Mouse (Mus musculus): ENCODE data around the gene Zfpl1. TPM values are rescaled to one million over a fixed set of nuclear protein-coding genes. Genes with fewer than 3 reads are reported as not detected.

Gene Zfpl1
- polyA plus RNA-seq, 1 experiment from 2014 or later = 85.5 TPM

DNA sequence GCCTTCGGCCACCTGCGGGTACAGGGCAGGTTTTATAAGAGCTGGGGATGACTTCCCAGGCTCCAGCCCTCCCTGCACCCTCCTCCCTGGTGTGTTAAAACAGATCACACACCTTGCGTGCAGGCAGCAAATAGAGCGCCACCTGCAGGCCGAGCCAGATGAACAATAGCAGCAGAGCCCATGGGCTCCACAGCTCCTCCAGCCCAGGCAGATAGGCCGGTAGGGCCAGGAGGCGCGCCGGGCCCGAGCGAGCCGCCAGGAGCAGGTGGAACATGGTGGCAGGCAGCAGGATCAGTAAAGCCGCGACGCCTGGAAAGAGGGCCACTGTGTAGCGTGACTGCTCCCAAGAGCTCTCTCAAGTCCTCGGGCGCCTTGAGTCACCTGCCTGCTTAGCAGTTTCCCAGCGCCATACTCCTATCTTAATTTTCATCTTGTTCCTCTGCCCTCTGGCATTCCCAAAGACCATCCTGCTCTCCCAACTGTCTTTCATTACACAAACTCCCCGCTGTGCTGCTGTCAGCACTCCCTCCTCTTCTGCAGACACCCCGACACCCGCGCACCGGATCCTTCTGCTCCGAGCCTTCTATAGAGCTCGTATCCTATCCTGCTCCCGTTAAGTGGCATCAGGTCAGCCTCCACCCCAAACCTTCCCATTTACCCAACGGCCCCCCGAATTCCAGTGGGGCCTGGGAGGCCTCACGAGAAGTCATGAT, 17.6 kb downstream of the Zfpl1 start:
- peaks cover 31% of the 10 kb centered on the region for H3K36me3 ChIP-seq (ENCODE audit: control insufficient read depth, insufficient read depth, low read length)
- H3K9me3 ChIP-seq (ENCODE audit: control insufficient read depth, low read length) = no peaks in the 10 kb centered on the region
- peak; percentile 67 for ATAC-seq (ENCODE audit: low FRiP score, low TSS enrichment)
- no peaks in the 10 kb centered on the region for H3K27me3 ChIP-seq (ENCODE audit: control insufficient read depth, insufficient read depth, low read length)
- WGBS = under 1% methylated on average over 30 of the region's 30 CpGs
- H3K4me1 ChIP-seq (ENCODE audit: control insufficient read depth, insufficient read depth, low read length) = peaks cover 26% of the 10 kb centered on the region
- peak overlapping the region; percentile 94 for H3K4me2 ChIP-seq (ENCODE audit: low read length)
- DNase-seq = peak; percentile 93
- peak overlapping the region; percentile 58 for H3K4me3 ChIP-seq (replicated peaks; ENCODE audit: low read depth, low read length)
- peak overlapping the region; percentile 90 for H3K27ac ChIP-seq (replicated peaks; ENCODE audit: low read depth, low read length)
- peak overlapping the region; percentile 70 for H3K9ac ChIP-seq (replicated peaks; ENCODE audit: low read length)

DNA sequence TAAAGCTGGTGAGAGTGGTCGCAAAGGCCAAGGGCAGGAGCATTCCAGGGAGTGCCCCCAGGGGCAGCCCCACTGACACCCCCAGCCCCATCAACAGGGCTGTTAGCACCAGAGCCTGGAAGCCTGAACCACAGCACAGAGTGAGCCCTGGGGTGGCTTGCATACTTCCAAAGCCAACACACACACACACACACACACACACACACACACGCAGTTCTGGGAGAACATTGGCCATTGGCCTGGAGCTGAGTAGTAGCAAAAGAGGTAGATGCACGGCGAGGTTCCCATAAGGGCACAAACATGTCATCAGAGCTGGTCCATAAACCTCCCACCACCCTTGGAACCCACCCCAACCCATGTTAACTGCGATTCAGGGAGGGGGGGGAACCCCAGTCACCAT, 18.2 kb downstream of the Zfpl1 start:
- WGBS = 34% methylated on average over 5 of the region's 5 CpGs
- Histone ChIP-seq H3K27ac (replicated peaks; ENCODE audit: low read depth, low read length) (peak overlapping the region; percentile 90), H3K4me1 (ENCODE audit: control insufficient read depth, insufficient read depth, low read length) (peaks cover 30% of the 10 kb centered on the region), H3K36me3 (ENCODE audit: control insufficient read depth, insufficient read depth, low read length) (peaks cover 30% of the 10 kb centered on the region), H3K9me3 (ENCODE audit: control insufficient read depth, low read length) (no peaks in the 10 kb centered on the region), H3K4me3 (replicated peaks; ENCODE audit: low read depth, low read length) (peak overlapping the region; percentile 58), H3K9ac (replicated peaks; ENCODE audit: low read length) (peak overlapping the region; percentile 70), H3K4me2 (ENCODE audit: low read length) (peak overlapping the region; percentile 94), H3K27me3 (ENCODE audit: control insufficient read depth, insufficient read depth, low read length) (no peaks in the 10 kb centered on the region)
- DNase-seq (peak; percentile 31), ATAC-seq (ENCODE audit: low FRiP score, low TSS enrichment) (no peak)

DNA sequence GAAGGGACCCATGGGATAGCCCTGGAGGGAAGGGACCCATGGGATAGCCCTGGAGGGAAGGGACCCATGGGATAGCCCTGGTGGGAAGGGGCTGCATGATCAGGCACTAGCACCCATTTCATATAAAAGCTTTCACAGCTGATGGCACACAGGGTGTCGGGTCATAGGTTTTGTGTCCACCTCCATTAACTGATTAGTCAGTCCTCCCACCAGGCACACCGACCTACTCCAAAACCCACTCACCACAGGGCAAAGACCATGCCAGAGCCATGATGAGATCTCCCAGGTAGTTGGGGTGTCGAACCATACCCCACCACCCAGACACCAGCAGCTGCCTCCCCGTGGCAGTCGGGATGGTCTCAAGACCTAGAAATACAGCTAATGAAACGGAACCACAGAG, 21.7 kb downstream of the Zfpl1 start:
- ATAC-seq (ENCODE audit: low FRiP score, low TSS enrichment) = no peak
- Histone ChIP-seq H3K27ac (replicated peaks; ENCODE audit: low read depth, low read length) (no peak overlapping the region), H3K4me3 (replicated peaks; ENCODE audit: low read depth, low read length) (no peak overlapping the region), H3K27me3 (ENCODE audit: control insufficient read depth, insufficient read depth, low read length) (no peaks in the 10 kb centered on the region), H3K9ac (replicated peaks; ENCODE audit: low read length) (no peak overlapping the region), H3K9me3 (ENCODE audit: control insufficient read depth, low read length) (no peaks in the 10 kb centered on the region), H3K4me2 (ENCODE audit: low read length) (peak overlapping the region; percentile 100; the same call in 1 of the 2 replicates), H3K4me1 (ENCODE audit: control insufficient read depth, insufficient read depth, low read length) (peaks cover 32% of the 10 kb centered on the region), H3K36me3 (ENCODE audit: control insufficient read depth, insufficient read depth, low read length) (peaks cover 7% of the 10 kb centered on the region)
- no peak for DNase-seq
- WGBS = 96% methylated on average over 6 of the region's 6 CpGs

DNA sequence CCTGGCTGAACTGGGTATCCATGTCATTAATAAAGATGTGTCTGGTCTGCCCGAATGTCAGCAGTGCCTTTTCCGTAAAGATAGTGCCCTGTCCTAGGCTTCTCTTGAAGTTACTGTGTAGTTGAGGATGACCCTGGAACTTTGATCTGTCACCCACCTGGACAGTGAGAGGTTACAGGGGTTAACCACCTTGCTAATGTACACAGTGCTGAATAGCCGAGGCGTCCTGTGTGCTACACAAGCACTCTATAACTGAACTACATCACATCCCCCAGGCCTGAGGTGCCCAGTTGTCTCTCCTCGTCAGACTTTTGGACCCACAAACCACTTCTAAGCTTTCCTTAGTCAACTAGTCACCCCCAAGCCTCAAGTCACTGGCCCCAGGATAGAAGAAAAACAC, 22.3 kb downstream of the Zfpl1 start:
- Histone ChIP-seq H3K27ac (replicated peaks; ENCODE audit: low read depth, low read length) (peak overlapping the region; percentile 89; the same call in 1 of the 2 replicates), H3K4me1 (ENCODE audit: control insufficient read depth, insufficient read depth, low read length) (peaks cover 31% of the 10 kb centered on the region)

DNA sequence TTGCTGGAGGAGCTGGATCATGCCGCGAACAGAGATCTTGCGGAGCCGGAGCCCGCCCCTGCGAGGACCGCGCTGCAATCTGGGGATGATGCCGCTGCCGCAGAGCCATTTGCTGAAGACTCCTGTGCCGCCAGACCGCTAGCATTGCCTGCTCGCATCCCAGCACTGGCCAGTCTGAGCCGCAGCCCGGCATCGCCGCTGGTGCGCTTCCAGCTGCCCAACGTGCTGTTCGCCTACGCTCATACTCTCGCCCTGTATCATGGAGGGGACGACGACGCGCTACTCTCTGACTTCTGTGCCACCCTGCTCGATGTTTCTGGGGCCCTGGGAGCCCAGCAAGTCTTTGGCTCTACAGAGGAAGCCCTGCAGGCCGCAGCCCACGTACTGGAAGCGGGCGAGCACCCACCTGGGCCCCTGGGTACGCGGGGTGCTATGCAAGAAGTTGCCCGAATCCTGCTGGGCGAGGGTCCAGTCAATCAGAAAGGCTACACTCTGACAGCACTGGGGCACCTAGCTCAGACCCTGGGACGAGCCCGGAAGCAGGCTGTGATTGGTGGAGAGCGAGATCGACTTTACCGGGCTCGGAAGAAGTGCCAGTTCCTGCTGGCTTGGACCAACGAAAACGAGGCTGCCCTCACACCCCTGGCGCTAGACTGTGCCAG, 23.0 kb downstream of the Zfpl1 start:
- Histone ChIP-seq H3K27me3 (ENCODE audit: control insufficient read depth, insufficient read depth, low read length) (no peaks in the 10 kb centered on the region), H3K4me1 (ENCODE audit: control insufficient read depth, insufficient read depth, low read length) (peaks cover 31% of the 10 kb centered on the region), H3K4me3 (replicated peaks; ENCODE audit: low read depth, low read length) (peak overlapping the region; percentile 77), H3K27ac (replicated peaks; ENCODE audit: low read depth, low read length) (peak overlapping the region; percentile 89), H3K9ac (replicated peaks; ENCODE audit: low read length) (peak overlapping the region; percentile 91), H3K4me2 (ENCODE audit: low read length) (peak overlapping the region; percentile 100), H3K9me3 (ENCODE audit: control insufficient read depth, low read length) (no peaks in the 10 kb centered on the region), H3K36me3 (ENCODE audit: control insufficient read depth, insufficient read depth, low read length) (peaks cover 7% of the 10 kb centered on the region)
- ATAC-seq (ENCODE audit: low FRiP score, low TSS enrichment) (no peak), DNase-seq (peak; percentile 47)
- 1% methylated on average over 44 of the region's 44 CpGs for WGBS

More for the DNA sequence above, 22.3 kb downstream of the Zfpl1 start:
- Histone ChIP-seq H3K27me3 (ENCODE audit: control insufficient read depth, insufficient read depth, low read length) (no peaks in the 10 kb centered on the region), H3K4me2 (ENCODE audit: low read length) (peak overlapping the region; percentile 100), H3K4me3 (replicated peaks; ENCODE audit: low read depth, low read length) (peak overlapping the region; percentile 77), H3K36me3 (ENCODE audit: control insufficient read depth, insufficient read depth, low read length) (peaks cover 7% of the 10 kb centered on the region), H3K9ac (replicated peaks; ENCODE audit: low read length) (peak overlapping the region; percentile 91; the same call in 1 of the 2 replicates), H3K9me3 (ENCODE audit: control insufficient read depth, low read length) (no peaks in the 10 kb centered on the region)
- DNase-seq = no peak
- WGBS = 70% methylated on average over 5 of the region's 5 CpGs
- ATAC-seq (ENCODE audit: low FRiP score, low TSS enrichment) = no peak

DNA sequence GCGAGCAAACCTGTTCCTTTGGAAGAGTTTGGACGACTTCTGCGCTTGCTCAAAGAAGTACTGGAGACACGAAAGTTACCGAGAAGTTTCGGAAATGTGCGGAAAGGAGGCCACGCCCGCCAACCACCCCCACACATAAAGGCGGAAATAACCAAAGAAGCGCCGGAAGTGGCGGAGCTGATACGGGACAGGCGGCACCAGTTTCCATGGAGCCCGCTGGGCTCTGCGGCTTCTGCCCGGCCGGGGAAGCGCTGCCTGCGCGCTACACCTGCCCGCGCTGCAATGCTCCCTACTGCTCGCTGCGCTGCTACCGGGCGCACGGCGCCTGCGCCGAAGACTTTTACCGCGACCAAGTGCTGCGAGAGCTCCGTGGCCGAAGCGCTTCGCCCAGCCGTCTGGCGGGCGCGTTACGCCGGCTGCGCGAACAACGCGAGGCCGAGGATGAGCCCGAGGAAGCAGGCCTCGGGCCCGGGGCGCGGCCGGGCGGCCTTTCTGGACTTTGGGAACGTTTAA, 23.7 kb downstream of the Zfpl1 start, which contains the start of gene Znhit2:
Gene Znhit2, plus strand, starts transcription at position 172 of the 513 bp plus-strand sequence.
- DNase-seq (peak; percentile 95), ATAC-seq (ENCODE audit: low FRiP score, low TSS enrichment) (peak; percentile 35)
- H3K9me3 ChIP-seq (ENCODE audit: control insufficient read depth, low read length) = no peaks in the 10 kb centered on the region
- no peaks in the 10 kb centered on the region for H3K27me3 ChIP-seq (ENCODE audit: control insufficient read depth, insufficient read depth, low read length)
- H3K36me3 ChIP-seq (ENCODE audit: control insufficient read depth, insufficient read depth, low read length) = peaks cover 7% of the 10 kb centered on the region
- peaks cover 27% of the 10 kb centered on the region for H3K4me1 ChIP-seq (ENCODE audit: control insufficient read depth, insufficient read depth, low read length)
- H3K4me2 ChIP-seq (ENCODE audit: low read length) = peak within 1 kb of the TSS; percentile 100
- WGBS = under 1% methylated on average over 58 of the region's 58 CpGs
- peak within 1 kb of the TSS; percentile 89 for H3K27ac ChIP-seq (replicated peaks; ENCODE audit: low read depth, low read length)
- H3K9ac ChIP-seq (replicated peaks; ENCODE audit: low read length) = peak within 1 kb of the TSS; percentile 91
- peak within 1 kb of the TSS; percentile 77 for H3K4me3 ChIP-seq (replicated peaks; ENCODE audit: low read depth, low read length)

DNA sequence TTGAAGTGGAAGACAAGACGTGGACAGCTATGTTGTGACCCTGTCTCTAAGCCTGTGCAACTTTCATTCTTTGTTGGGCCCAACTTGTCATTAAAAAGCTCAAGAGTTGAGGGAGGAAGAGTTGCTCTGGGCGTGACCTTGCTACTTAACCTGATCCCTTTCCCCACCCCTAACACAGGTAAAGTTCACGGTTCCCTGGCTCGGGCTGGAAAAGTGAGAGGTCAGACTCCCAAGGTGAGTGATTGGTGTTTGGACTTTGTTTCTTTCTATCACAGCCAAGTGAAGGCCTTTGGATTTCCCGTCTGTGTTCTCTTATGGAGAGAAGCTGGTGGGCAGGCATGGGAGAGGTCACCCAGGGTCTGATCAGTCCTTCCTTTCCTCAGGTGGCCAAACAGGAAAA, 25.8 kb downstream of the Zfpl1 start:
- Histone ChIP-seq H3K9ac (replicated peaks; ENCODE audit: low read length) (no peak overlapping the region), H3K9me3 (ENCODE audit: control insufficient read depth, low read length) (no peaks in the 10 kb centered on the region), H3K4me3 (replicated peaks; ENCODE audit: low read depth, low read length) (peak overlapping the region; percentile 81), H3K4me1 (ENCODE audit: control insufficient read depth, insufficient read depth, low read length) (peaks cover 25% of the 10 kb centered on the region), H3K36me3 (ENCODE audit: control insufficient read depth, insufficient read depth, low read length) (peaks cover 25% of the 10 kb centered on the region), H3K27ac (replicated peaks; ENCODE audit: low read depth, low read length) (no peak overlapping the region), H3K4me2 (ENCODE audit: low read length) (peak overlapping the region; percentile 87), H3K27me3 (ENCODE audit: control insufficient read depth, insufficient read depth, low read length) (no peaks in the 10 kb centered on the region)
- no peak for ATAC-seq (ENCODE audit: low FRiP score, low TSS enrichment)
- DNase-seq = no peak
- 89% methylated on average over 5 of the region's 5 CpGs for WGBS

DNA sequence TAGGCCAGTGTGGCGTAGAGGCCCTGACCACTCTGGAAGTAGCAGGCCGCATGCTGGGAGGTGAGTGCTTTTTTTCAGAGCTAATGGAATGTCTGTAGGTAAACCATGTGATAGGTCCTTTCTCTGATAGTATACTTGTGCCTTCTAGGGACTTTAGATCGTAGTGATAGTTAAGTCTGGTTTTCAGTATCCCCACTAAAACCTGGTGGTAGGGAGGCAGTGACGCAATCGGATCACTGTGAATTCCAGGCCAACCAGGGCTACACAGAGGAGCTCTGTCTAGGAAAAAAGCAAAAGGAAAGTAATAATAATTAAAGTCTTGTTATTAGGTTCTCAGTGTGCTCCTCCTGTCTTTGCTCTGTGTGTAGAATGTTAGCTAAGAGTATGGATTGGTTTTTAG, 26.2 kb downstream of the Zfpl1 start:
- no peak for ATAC-seq (ENCODE audit: low FRiP score, low TSS enrichment)
- Histone ChIP-seq H3K4me1 (ENCODE audit: control insufficient read depth, insufficient read depth, low read length) (peaks cover 25% of the 10 kb centered on the region), H3K9ac (replicated peaks; ENCODE audit: low read length) (peak overlapping the region; percentile 79), H3K4me3 (replicated peaks; ENCODE audit: low read depth, low read length) (peak overlapping the region; percentile 81), H3K27ac (replicated peaks; ENCODE audit: low read depth, low read length) (no peak overlapping the region), H3K4me2 (ENCODE audit: low read length) (peak overlapping the region; percentile 87), H3K36me3 (ENCODE audit: control insufficient read depth, insufficient read depth, low read length) (peaks cover 30% of the 10 kb centered on the region), H3K27me3 (ENCODE audit: control insufficient read depth, insufficient read depth, low read length) (no peaks in the 10 kb centered on the region), H3K9me3 (ENCODE audit: control insufficient read depth, low read length) (no peaks in the 10 kb centered on the region)
- WGBS = 33% methylated on average over 5 of the region's 5 CpGs
- no peak for DNase-seq

Measured in midbrain, embryonic 14.5 days (tissue).